ENCODE assay signal across 11 mouse cellular contexts in the genomic region with DNA sequence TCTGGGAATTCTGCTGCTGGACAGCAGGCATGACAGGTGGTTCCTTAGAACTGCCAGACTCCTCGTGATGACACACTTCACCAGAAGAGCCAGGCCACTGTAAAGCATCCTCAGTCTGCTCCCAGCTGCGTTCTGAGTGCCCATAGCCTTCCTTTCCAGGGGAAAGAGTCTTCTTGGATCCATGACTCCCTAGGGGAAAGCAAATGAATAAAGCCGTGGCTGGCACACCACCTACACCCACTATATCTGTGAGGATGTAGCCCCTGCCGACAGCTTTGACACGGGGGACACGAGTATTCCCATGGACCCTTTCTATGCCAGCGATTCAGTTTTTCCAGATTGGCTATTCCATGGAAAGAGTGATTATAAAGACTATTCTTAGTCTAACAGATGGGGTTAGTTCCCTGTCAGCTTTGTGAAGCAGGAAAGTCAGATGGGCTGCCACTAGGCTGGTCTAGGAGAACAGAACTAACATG. TPM values are rescaled to one million over a fixed set of nuclear protein-coding genes. Genes with fewer than 3 reads are reported as not detected.
DNase-seq lines count a peak whose midpoint lies in the region; ATAC-seq and TF ChIP-seq lines count a peak whose summit lies in the region.
"Had no signal": no experiment of that assay in that cellular context is flagged by ENCODE, and none has a peak within 500 bp of the region (broad histone marks: within the 10 kb centered on the region; RNA-seq: fewer than 3 reads in every experiment).

No protein-coding gene starts in this region.

- peaks cover 3% of the 10 kb centered on the region; the same call in 1 of the 2 replicates for H3K36me3 ChIP-seq in forebrain, postnatal 0 days (ENCODE audit: insufficient read depth)
- no peaks in the 10 kb centered on the region for H3K36me3 ChIP-seq in neural tube, embryonic 15.5 days

- TF ChIP-seq CTCF in cerebellum, adult 2 months (IDR thresholded peaks at IDR 0.05; ENCODE audit: borderline replicate concordance, insufficient read depth, low read depth, low read length): no peak
- no peak for TF ChIP-seq CTCF in forebrain, postnatal 0 days (IDR thresholded peaks at IDR 0.05; ENCODE audit: low read depth)

- H3K4me3 ChIP-seq in cerebellum, adult 2 months (replicated peaks; ENCODE audit: insufficient read depth, low read depth, low read length): no peak overlapping the region
- no peak overlapping the region for H3K4me3 ChIP-seq in forebrain, postnatal 0 days (ENCODE audit: low read depth, low read length)
- no peak overlapping the region for H3K4me3 ChIP-seq in neural tube, embryonic 15.5 days (replicated peaks)
- H3K4me3 ChIP-seq: limb, embryonic 13.5 days had no signal

- no peak overlapping the region for H3K27ac ChIP-seq in cerebellum, adult 2 months (ENCODE audit: insufficient read depth, low read length)
- peak overlapping the region; percentile 54 for H3K27ac ChIP-seq in forebrain, postnatal 0 days (ENCODE audit: low read depth, low read length)
- 0 out of 2 replicates have a peak overlapping the region, but pooled peaks have one; percentile 9 for H3K27ac ChIP-seq in neural tube, embryonic 15.5 days (replicated peaks)
- H3K27ac ChIP-seq: limb, embryonic 13.5 days had no signal

- ATAC-seq in forebrain, postnatal 0 days: peak; percentile 84
- no peak for ATAC-seq in neural tube, embryonic 15.5 days (ENCODE audit: low FRiP score)
- ATAC-seq in erythroid progenitor cell, adult 5-6 weeks (replicated peaks; ENCODE audit: low FRiP score, poor library complexity, severe bottlenecking): no peak

- H3K4me2 ChIP-seq in forebrain, postnatal 0 days (ENCODE audit: low read depth): no peak overlapping the region
- no peak overlapping the region for H3K4me2 ChIP-seq in neural tube, embryonic 15.5 days
- H3K4me2 ChIP-seq: limb, embryonic 13.5 days; lung, embryonic 14.5 days had no signal

- H3K9me3 ChIP-seq in forebrain, postnatal 0 days (ENCODE audit: low read length): no peaks in the 10 kb centered on the region
- H3K9me3 ChIP-seq in neural tube, embryonic 15.5 days (replicated peaks): no peaks in the 10 kb centered on the region
- H3K9me3 ChIP-seq: limb, embryonic 13.5 days had no signal

- peak; percentile 46 for DNase-seq in layer of hippocampus, adult 11-12 months (ENCODE audit: low spot score)
- no peak for DNase-seq in layer of hippocampus, postnatal 25 days (ENCODE audit: extremely low spot score in 1 of 2, low spot score in 1 of 2)
- peak; percentile 16 to 30 for DNase-seq in cerebellum, adult 2 months
- DNase-seq in forebrain, postnatal 0 days: peak; percentile 69
- DNase-seq in ovary, postnatal 36 days (ENCODE audit: low spot score): no peak
- DNase-seq: kidney, postnatal 36 days; lung, embryonic 14.5 days; thymus, postnatal 14 days had no signal

- 19% methylated on average over 7 of the region's 7 CpGs for WGBS in cerebellum, adult 2 months
- 42% methylated on average over 7 of the region's 7 CpGs for WGBS in forebrain, postnatal 0 days
- whole genome bisulfite sequencing in neural tube, embryonic 15.5 days: 44% methylated on average over 7 of the region's 7 CpGs

- H3K4me1 ChIP-seq in cerebellum, adult 2 months (ENCODE audit: control insufficient read depth, insufficient read depth, low read length): peaks cover 4% of the 10 kb centered on the region
- H3K4me1 ChIP-seq in forebrain, postnatal 0 days (ENCODE audit: insufficient read depth): peaks cover 5% of the 10 kb centered on the region; the same call in 1 of the 2 replicates
- H3K4me1 ChIP-seq in neural tube, embryonic 15.5 days: peaks cover 10% of the 10 kb centered on the region

- no peak overlapping the region for H3K9ac ChIP-seq in forebrain, postnatal 0 days
- H3K9ac ChIP-seq in neural tube, embryonic 15.5 days (replicated peaks): no peak overlapping the region
- H3K9ac ChIP-seq: limb, embryonic 13.5 days; lung, embryonic 14.5 days had no signal

- TF ChIP-seq POLR2A in cerebellum, adult 2 months (IDR thresholded peaks at IDR 0.05; ENCODE audit: borderline replicate concordance, insufficient read depth, low read length): no peak

- H3K27me3 ChIP-seq in cerebellum, adult 2 months (ENCODE audit: control insufficient read depth, insufficient read depth, low read length): no peaks in the 10 kb centered on the region; the same call in 1 of the 2 replicates
- H3K27me3 ChIP-seq in forebrain, postnatal 0 days (ENCODE audit: insufficient read depth, low read length): no peaks in the 10 kb centered on the region
- H3K27me3 ChIP-seq in neural tube, embryonic 15.5 days (replicated peaks): no peaks in the 10 kb centered on the region
- H3K27me3 ChIP-seq: limb, embryonic 13.5 days had no signal

RNA-seq across cellular contexts. Expression of gene Fez2, which starts 59.7 kb away (rescaled TPM):
- 10 to 100 TPM; 31.6 to 34.4 TPM for total RNA-seq in layer of hippocampus, postnatal 25 days (2021)
- 90.4 and 91.6 TPM in 2 replicates for polyA plus RNA-seq in cerebellum, adult 2 months (2012; rRNA removed)
- 56.0 and 57.9 TPM in 2 replicates for total RNA-seq in forebrain, postnatal 0 days (2014; rRNA removed)
- polyA plus RNA-seq in forebrain, postnatal 0 days (2015; fragmentation: Nextera tagmentation; extraction: Ambion mirVana): 64.8 and 65.9 TPM in 2 replicates
- 55.8 and 63.6 TPM in 2 replicates for polyA plus RNA-seq in neural tube, embryonic 15.5 days (2015; fragmentation: Nextera tagmentation; extraction: Ambion mirVana)
- total RNA-seq in erythroid progenitor cell, adult 5-6 weeks (2015; ENCODE audit: low replicate concordance): 5.9 and 14.8 TPM in 2 replicates
- total RNA-seq in erythroid progenitor cell, adult 5-6 weeks (2017; ENCODE audit: low replicate concordance): 9.6 and 10.7 TPM in 2 replicates

Comparison
In these comparisons a context has a peak if more than half of its experiments do, and no peak if none do; other contexts are left out.
1. DNase-seq: peak in layer of hippocampus, adult 11-12 months (single experiment), cerebellum, adult 2 months (2 of 2) and forebrain, postnatal 0 days (single experiment); none in layer of hippocampus, postnatal 25 days (0 of 2) and ovary, postnatal 36 days (single experiment).